ENCODE assay signal across 18 mouse cellular contexts in genomic region chr1:88491617-88492378, GRCm38 (mm10). TPM values are rescaled to one million over a fixed set of nuclear protein-coding genes. Genes with fewer than 3 reads are reported as not detected.
A peak's percentile ranks its signal among the peaks of the same experiment; 100 is the strongest.
DNase-seq lines count a peak whose midpoint lies in the region; ATAC-seq and TF ChIP-seq lines count a peak whose summit lies in the region.
"Had no signal": no experiment of that assay in that cellular context is flagged by ENCODE, and none has a peak within 500 bp of the region (broad histone marks: within the 10 kb centered on the region; RNA-seq: fewer than 3 reads in every experiment).

No protein-coding gene starts in this region.

- ATAC-seq in megakaryocyte, adult 5-6 weeks (ENCODE audit: poor library complexity, severe bottlenecking): no peak
- peak; percentile 82 for ATAC-seq in common myeloid progenitor, adult 5-6 weeks (replicated peaks; ENCODE audit: low read depth, poor library complexity, severe bottlenecking)
- ATAC-seq in limb, embryonic 13.5 days (ENCODE audit: low FRiP score, low read depth): 0 out of 2 replicates have a peak, but pooled peaks have one; percentile 24
- peak; percentile 87 for ATAC-seq in stomach, embryonic 15.5 days (ENCODE audit: insufficient read depth, low FRiP score, low read depth)
- ATAC-seq: midbrain, embryonic 13.5 days had no signal

- no peak overlapping the region; the same call in 1 of the 2 replicates for H3K27ac ChIP-seq in limb, embryonic 13.5 days
- H3K27ac ChIP-seq in stomach, embryonic 15.5 days: no peak overlapping the region
- H3K27ac ChIP-seq in left cerebral cortex, adult 2 months: no peak overlapping the region
- H3K27ac ChIP-seq: embryonic facial prominence, embryonic 15.5 days had no signal

- 0 out of 2 replicates have a peak, but pooled peaks cover 12% of the 10 kb centered on the region for H3K9me3 ChIP-seq in megakaryocyte, embryonic 14.5 days
- H3K9me3 ChIP-seq in limb, embryonic 13.5 days: no peaks in the 10 kb centered on the region
- H3K9me3 ChIP-seq in stomach, embryonic 15.5 days: no peaks in the 10 kb centered on the region
- H3K9me3 ChIP-seq: embryonic facial prominence, embryonic 15.5 days; midbrain, embryonic 13.5 days had no signal

- no peak for DNase-seq in left cerebral cortex, postnatal 4 days
- no peak for DNase-seq in left cerebral cortex, adult 2 months (ENCODE audit: extremely low spot score in 1 of 2, low spot score in 2 of 2)
- DNase-seq: cerebellum, postnatal 25 days; kidney, adult 18-20 months; layer of hippocampus, adult 9-11 months; lung, embryonic 14.5 days; thymus, postnatal 14 days had no signal

- peak overlapping the region; percentile 20 for H3K4me3 ChIP-seq in megakaryocyte, embryonic 14.5 days (replicated peaks)
- H3K4me3 ChIP-seq in limb, embryonic 13.5 days: no peak overlapping the region
- H3K4me3 ChIP-seq in stomach, embryonic 15.5 days (replicated peaks): no peak overlapping the region
- H3K4me3 ChIP-seq in left cerebral cortex, adult 2 months: no peak overlapping the region
- H3K4me3 ChIP-seq: embryonic facial prominence, embryonic 15.5 days; midbrain, embryonic 13.5 days had no signal

- peaks cover 41% of the 10 kb centered on the region for H3K4me1 ChIP-seq in megakaryocyte, embryonic 14.5 days
- peaks cover 41% of the 10 kb centered on the region for H3K4me1 ChIP-seq in limb, embryonic 13.5 days
- H3K4me1 ChIP-seq in stomach, embryonic 15.5 days: 0 out of 2 replicates have a peak, but pooled peaks cover 5% of the 10 kb centered on the region
- H3K4me1 ChIP-seq: embryonic facial prominence, embryonic 15.5 days had no signal

- H3K36me3 ChIP-seq in megakaryocyte, embryonic 14.5 days (replicated peaks; ENCODE audit: low read length): no peaks in the 10 kb centered on the region
- H3K36me3 ChIP-seq in limb, embryonic 13.5 days: no peaks in the 10 kb centered on the region
- H3K36me3 ChIP-seq in stomach, embryonic 15.5 days: no peaks in the 10 kb centered on the region
- H3K36me3 ChIP-seq: embryonic facial prominence, embryonic 15.5 days; midbrain, embryonic 13.5 days had no signal

- WGBS in limb, embryonic 13.5 days: 32% methylated on average over 17 of the region's 17 CpGs
- 51% methylated on average over 17 of the region's 17 CpGs for WGBS in stomach, embryonic 15.5 days

- no peak for TF ChIP-seq CTCF in left cerebral cortex, adult 2 months (IDR thresholded peaks at IDR 0.05)

- peak overlapping the region; percentile 19 for H3K4me2 ChIP-seq in limb, embryonic 13.5 days (replicated peaks)
- no peak overlapping the region for H3K4me2 ChIP-seq in stomach, embryonic 15.5 days
- H3K4me2 ChIP-seq: embryonic facial prominence, embryonic 15.5 days; lung, embryonic 14.5 days; midbrain, embryonic 13.5 days had no signal

- H3K27me3 ChIP-seq in megakaryocyte, embryonic 14.5 days (replicated peaks): peaks cover 3% of the 10 kb centered on the region
- no peaks in the 10 kb centered on the region for H3K27me3 ChIP-seq in limb, embryonic 13.5 days
- H3K27me3 ChIP-seq in stomach, embryonic 15.5 days (replicated peaks): no peaks in the 10 kb centered on the region
- H3K27me3 ChIP-seq: CH12.LX; embryonic facial prominence, embryonic 15.5 days; midbrain, embryonic 13.5 days had no signal

- intact Hi-C loops in left cerebral cortex, postnatal 4 days (cut with DNase I): no loop called here
- intact Hi-C loops in left cerebral cortex, adult 2 months (cut with DNase I): loop anchor here (5.0 kb wide), 1 partner anchor 61 kb away; no protein-coding TSS in a partner anchor

- H3K9ac ChIP-seq in limb, embryonic 13.5 days: no peak overlapping the region
- no peak overlapping the region for H3K9ac ChIP-seq in stomach, embryonic 15.5 days
- H3K9ac ChIP-seq: embryonic facial prominence, embryonic 15.5 days; lung, embryonic 14.5 days; midbrain, embryonic 13.5 days had no signal

RNA-seq across cellular contexts. Expression of gene Glrp1, which starts 18.1 kb away (rescaled TPM):
- not detected in 2 replicates for polyA plus RNA-seq in megakaryocyte, embryonic 14.5 days (2012; ENCODE audit: insufficient read depth, low replicate concordance)
- total RNA-seq in megakaryocyte, adult 5-6 weeks (2015): 0.18 and 0.59 TPM in 2 replicates
- not detected in 2 replicates for total RNA-seq in megakaryocyte, adult 5-6 weeks (2017)
- total RNA-seq in common myeloid progenitor, adult 5-6 weeks (2017): 0.91 and 3.2 TPM in 2 replicates
- polyA plus RNA-seq in limb, embryonic 13.5 days (2015; fragmentation: Nextera tagmentation; extraction: Ambion mirVana): not detected in 2 replicates
- not detected in 2 replicates for polyA plus RNA-seq in stomach, embryonic 15.5 days (2015; fragmentation: Nextera tagmentation; extraction: Ambion mirVana)
- total RNA-seq in left cerebral cortex, postnatal 4 days (2021): not detected
- not detected for total RNA-seq in left cerebral cortex, adult 2 months (2021)
- total RNA-seq: gastrocnemius, adult 18-20 months; neutrophil, adult 5-6 weeks had no signal
- polyA plus RNA-seq: midbrain, embryonic 13.5 days; small intestine, adult 2 months had no signal
